Mouse (Mus musculus): ENCODE data around the gene Wdr81. TPM values are rescaled to one million over a fixed set of nuclear protein-coding genes. Genes with fewer than 3 reads are reported as not detected.
A peak's percentile ranks its signal among the peaks of the same experiment; 100 is the strongest.

Gene Wdr81
- polyA plus RNA-seq, 1 experiment: 4.9 TPM

GRCm38 (mm10) chr11:75438194-75438593, 16.3 kb downstream of the Wdr81 start:
- Histone ChIP-seq H3K9ac (ENCODE audit: low read depth, poor library complexity, severe bottlenecking) (no peak overlapping the region), H3K36me3 (ENCODE audit: control insufficient read depth, insufficient read depth, low read length, poor library complexity, severe bottlenecking) (no peaks in the 10 kb centered on the region), H3K27me3 (ENCODE audit: control insufficient read depth, insufficient read depth, low read length, poor library complexity, severe bottlenecking) (no peaks in the 10 kb centered on the region), H3K4me3 (ENCODE audit: low read depth, low read length) (no peak overlapping the region), H3K27ac (ENCODE audit: insufficient read depth, low read length) (no peak overlapping the region), H3K4me1 (ENCODE audit: control insufficient read depth, insufficient read depth, low read length) (no peaks in the 10 kb centered on the region), H3K9me3 (replicated peaks; ENCODE audit: control insufficient read depth, insufficient read depth, low read length, poor library complexity, severe bottlenecking) (no peaks in the 10 kb centered on the region)
- TF ChIP-seq POLR2A (IDR thresholded peaks at IDR 0.05; ENCODE audit: insufficient read depth, low read length): no peak

- Histone ChIP-seq H3K27ac (ENCODE audit: insufficient read depth, low read length) (no peak overlapping the region), H3K36me3 (ENCODE audit: control insufficient read depth, insufficient read depth, low read length, poor library complexity, severe bottlenecking) (no peaks in the 10 kb centered on the region), H3K27me3 (ENCODE audit: control insufficient read depth, insufficient read depth, low read length, poor library complexity, severe bottlenecking) (no peaks in the 10 kb centered on the region), H3K9me3 (replicated peaks; ENCODE audit: control insufficient read depth, insufficient read depth, low read length, poor library complexity, severe bottlenecking) (no peaks in the 10 kb centered on the region), H3K9ac (ENCODE audit: low read depth, poor library complexity, severe bottlenecking) (no peak overlapping the region), H3K4me1 (ENCODE audit: control insufficient read depth, insufficient read depth, low read length) (no peaks in the 10 kb centered on the region), H3K4me3 (ENCODE audit: low read depth, low read length) (no peak overlapping the region)
- TF ChIP-seq CTCF (IDR thresholded peaks at IDR 0.05; ENCODE audit: low read depth, low read length) (peak; percentile 47), EP300 (IDR thresholded peaks at IDR 0.05; ENCODE audit: insufficient read depth, low read depth, low read length) (no peak), POLR2A (IDR thresholded peaks at IDR 0.05; ENCODE audit: insufficient read depth, low read length) (no peak)
Measured at GRCm38 (mm10) chr11:75434138-75434537, 20.4 kb downstream of the Wdr81 start.

GRCm38 (mm10) chr11:75431307-75431706, 23.2 kb downstream of the Wdr81 start:
- Histone ChIP-seq H3K36me3 (ENCODE audit: control insufficient read depth, insufficient read depth, low read length, poor library complexity, severe bottlenecking) (no peaks in the 10 kb centered on the region), H3K9me3 (replicated peaks; ENCODE audit: control insufficient read depth, insufficient read depth, low read length, poor library complexity, severe bottlenecking) (no peaks in the 10 kb centered on the region), H3K4me3 (ENCODE audit: low read depth, low read length) (no peak overlapping the region), H3K27me3 (ENCODE audit: control insufficient read depth, insufficient read depth, low read length, poor library complexity, severe bottlenecking) (no peaks in the 10 kb centered on the region), H3K4me1 (ENCODE audit: control insufficient read depth, insufficient read depth, low read length) (no peaks in the 10 kb centered on the region), H3K9ac (ENCODE audit: low read depth, poor library complexity, severe bottlenecking) (no peak overlapping the region), H3K27ac (ENCODE audit: insufficient read depth, low read length) (no peak overlapping the region)
- TF ChIP-seq POLR2A (IDR thresholded peaks at IDR 0.05; ENCODE audit: insufficient read depth, low read length) (no peak), CTCF (IDR thresholded peaks at IDR 0.05; ENCODE audit: low read depth, low read length) (no peak), EP300 (IDR thresholded peaks at IDR 0.05; ENCODE audit: insufficient read depth, low read depth, low read length) (no peak)

GRCm38 (mm10) chr11:75429019-75429705, 25.4 kb downstream of the Wdr81 start:
- Histone ChIP-seq H3K9ac (ENCODE audit: low read depth, poor library complexity, severe bottlenecking) (no peak overlapping the region), H3K4me1 (ENCODE audit: control insufficient read depth, insufficient read depth, low read length) (no peaks in the 10 kb centered on the region), H3K27ac (ENCODE audit: insufficient read depth, low read length) (no peak overlapping the region), H3K36me3 (ENCODE audit: control insufficient read depth, insufficient read depth, low read length, poor library complexity, severe bottlenecking) (no peaks in the 10 kb centered on the region), H3K4me3 (ENCODE audit: low read depth, low read length) (no peak overlapping the region), H3K9me3 (replicated peaks; ENCODE audit: control insufficient read depth, insufficient read depth, low read length, poor library complexity, severe bottlenecking) (no peaks in the 10 kb centered on the region), H3K27me3 (ENCODE audit: control insufficient read depth, insufficient read depth, low read length, poor library complexity, severe bottlenecking) (no peaks in the 10 kb centered on the region)
- TF ChIP-seq POLR2A (IDR thresholded peaks at IDR 0.05; ENCODE audit: insufficient read depth, low read length): no peak
- no peak for TF ChIP-seq EP300 (IDR thresholded peaks at IDR 0.05; ENCODE audit: insufficient read depth, low read depth, low read length)
- no peak for TF ChIP-seq CTCF (IDR thresholded peaks at IDR 0.05; ENCODE audit: low read depth, low read length)

GRCm38 (mm10) chr11:75424459-75424858, 30.1 kb downstream of the Wdr81 start:
- H3K36me3 ChIP-seq (ENCODE audit: control insufficient read depth, insufficient read depth, low read length, poor library complexity, severe bottlenecking): no peaks in the 10 kb centered on the region
- H3K27me3 ChIP-seq (ENCODE audit: control insufficient read depth, insufficient read depth, low read length, poor library complexity, severe bottlenecking): no peaks in the 10 kb centered on the region
- no peak for TF ChIP-seq CTCF (IDR thresholded peaks at IDR 0.05; ENCODE audit: low read depth, low read length)
- no peak for TF ChIP-seq POLR2A (IDR thresholded peaks at IDR 0.05; ENCODE audit: insufficient read depth, low read length)
- no peak for TF ChIP-seq EP300 (IDR thresholded peaks at IDR 0.05; ENCODE audit: insufficient read depth, low read depth, low read length)

GRCm38 (mm10) chr11:75424033-75424432, 30.5 kb downstream of the Wdr81 start:
- no peaks in the 10 kb centered on the region for H3K4me1 ChIP-seq (ENCODE audit: control insufficient read depth, insufficient read depth, low read length)
- H3K27ac ChIP-seq (ENCODE audit: insufficient read depth, low read length): no peak overlapping the region
- no peaks in the 10 kb centered on the region for H3K36me3 ChIP-seq (ENCODE audit: control insufficient read depth, insufficient read depth, low read length, poor library complexity, severe bottlenecking)
- no peaks in the 10 kb centered on the region for H3K27me3 ChIP-seq (ENCODE audit: control insufficient read depth, insufficient read depth, low read length, poor library complexity, severe bottlenecking)
- no peak for TF ChIP-seq POLR2A (IDR thresholded peaks at IDR 0.05; ENCODE audit: insufficient read depth, low read length)
- TF ChIP-seq CTCF (IDR thresholded peaks at IDR 0.05; ENCODE audit: low read depth, low read length): no peak
- TF ChIP-seq EP300 (IDR thresholded peaks at IDR 0.05; ENCODE audit: insufficient read depth, low read depth, low read length): no peak
- H3K9me3 ChIP-seq (replicated peaks; ENCODE audit: control insufficient read depth, insufficient read depth, low read length, poor library complexity, severe bottlenecking): no peaks in the 10 kb centered on the region
- H3K9ac ChIP-seq (ENCODE audit: low read depth, poor library complexity, severe bottlenecking): no peak overlapping the region
- H3K4me3 ChIP-seq (ENCODE audit: low read depth, low read length): no peak overlapping the region

More at GRCm38 (mm10) chr11:75424459-75424858, 30.1 kb downstream of the Wdr81 start:
- Histone ChIP-seq H3K4me1 (ENCODE audit: control insufficient read depth, insufficient read depth, low read length) (no peaks in the 10 kb centered on the region), H3K27ac (ENCODE audit: insufficient read depth, low read length) (no peak overlapping the region), H3K9me3 (replicated peaks; ENCODE audit: control insufficient read depth, insufficient read depth, low read length, poor library complexity, severe bottlenecking) (no peaks in the 10 kb centered on the region), H3K4me3 (ENCODE audit: low read depth, low read length) (no peak overlapping the region), H3K9ac (ENCODE audit: low read depth, poor library complexity, severe bottlenecking) (no peak overlapping the region)
